In the genomic region with DNA sequence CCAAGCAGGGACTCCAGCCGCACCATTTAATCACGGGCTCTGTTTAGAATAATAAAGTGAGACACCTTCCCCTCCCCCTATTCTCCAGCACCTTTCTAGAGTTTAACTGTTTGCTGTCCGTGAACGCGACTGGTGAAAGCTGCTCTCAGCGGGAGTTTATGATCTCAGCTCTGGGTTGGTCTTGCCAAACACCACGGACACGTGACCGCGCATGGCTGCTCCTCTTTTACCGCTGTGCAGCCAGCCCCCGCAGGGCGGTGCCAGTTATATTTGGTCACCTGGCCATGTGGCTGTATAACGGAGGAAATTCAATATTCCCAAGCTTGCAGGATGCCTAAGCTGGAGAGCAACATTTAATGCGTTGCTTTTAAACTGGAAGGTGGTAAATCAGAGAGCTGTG, we compare ENCODE assay signal across 7 mouse cellular contexts. TPM values are rescaled to one million over a fixed set of nuclear protein-coding genes. Genes with fewer than 3 reads are reported as not detected.
DNase-seq lines count a peak whose midpoint lies in the region; TF ChIP-seq lines count a peak whose summit lies in the region.

A gene (minus strand): TSS at position 222 of the 400 bp plus-strand sequence.

- intact Hi-C loops in gastrocnemius, postnatal 14 days (cut with DNase I; ENCODE audit: low total_unique reads) = no loop called here
- intact Hi-C loops in left cerebral cortex, adult 2 months (cut with DNase I) = loop anchor here (5.0 kb wide), 1 partner anchor 272 kb away; no protein-coding TSS in a partner anchor

- no peak for TF ChIP-seq CTCF in cortical plate, adult 2 months (IDR thresholded peaks at IDR 0.05; ENCODE audit: extremely low read depth, insufficient read depth, low read length)
- no peak for TF ChIP-seq CTCF in left cerebral cortex, adult 2 months (IDR thresholded peaks at IDR 0.05)

- peak within 1 kb of the TSS; percentile 11; the same call in 1 of the 2 replicates for H3K27ac ChIP-seq in cortical plate, adult 2 months (ENCODE audit: insufficient read depth, low read length)
- peak within 1 kb of the TSS; percentile 83 for H3K27ac ChIP-seq in left cerebral cortex, adult 2 months

- H3K4me3 ChIP-seq in cortical plate, adult 2 months (ENCODE audit: insufficient read depth, low read length) = peak within 1 kb of the TSS; percentile 42
- H3K4me3 ChIP-seq in left cerebral cortex, adult 2 months = peak within 1 kb of the TSS; percentile 51

- DNase-seq in adrenal gland, postnatal 10 days = peak; percentile 86
- DNase-seq in gastrocnemius, postnatal 14 days = peak; percentile 89
- DNase-seq in hindlimb bud, embryonic 11.5 days (ENCODE audit: extremely low spot score, low read depth, low spot score) = peak; percentile 81
- DNase-seq in left cerebral cortex, adult 2 months (ENCODE audit: extremely low spot score in 1 of 2, low spot score in 2 of 2) = peak; percentile 78 to 80
- peak; percentile 56 to 69 for DNase-seq in lung, postnatal 4 days
- peak; percentile 88 for DNase-seq in right cerebral cortex, adult 18-20 months

- no peaks in the 10 kb centered on the region; the same call in 1 of the 2 replicates for H3K4me1 ChIP-seq in cortical plate, adult 2 months (ENCODE audit: control insufficient read depth, insufficient read depth, low read length)

- peak; percentile 58; the same call in 1 of the 2 replicates for TF ChIP-seq POLR2A in cortical plate, adult 2 months (IDR thresholded peaks at IDR 0.05; ENCODE audit: extremely low read depth, insufficient read depth, low read length)

RNA-seq across cellular contexts. Expression of the gene that starts here (rescaled TPM):
- 10 to 100 TPM; 11.9 to 14.2 TPM for total RNA-seq in adrenal gland, postnatal 10 days (2021)
- polyA plus RNA-seq in cortical plate, adult 2 months (2012; rRNA removed) = 8.7 and 9.3 TPM in 2 replicates
- 10 to 100 TPM in 1 of 2 experiments, 1 to 10 TPM in 1; 8.3 to 10.1 TPM for total RNA-seq in gastrocnemius, postnatal 14 days (2021)
- total RNA-seq in left cerebral cortex, adult 2 months (2021) = 10 to 100 TPM; 12.1 to 12.2 TPM

Comparison
In these comparisons a context has a peak if more than half of its experiments do, and no peak if none do; other contexts are left out.
1. Peak in every context shown above with its lines: DNase-seq, H3K4me3 ChIP-seq and H3K27ac ChIP-seq.